Comparison of ENCODE assay signal across 7 mouse cellular contexts in genomic region chr7:19698907-19699826, GRCm38 (mm10). TPM values are rescaled to one million over a fixed set of nuclear protein-coding genes. Genes with fewer than 3 reads are reported as not detected.
DNase-seq lines count a peak whose midpoint lies in the region; ATAC-seq lines count a peak whose summit lies in the region.

Gene Apoe, minus strand, starts transcription at chr7:19699188.

- intact Hi-C loops in gastrocnemius, postnatal 36 days (cut with DNase I): no loop called here

- no peak for ATAC-seq in inflammation-experienced regulatory T-cells, adult 6 months

- DNase-seq in adrenal gland, adult 18-20 months (ENCODE audit: low spot score in 2 of 2): peak in 1 of 2 experiments; percentile 56
- DNase-seq in embryo, embryonic 11 days: peak; percentile 74
- peak; percentile 40 to 41 for DNase-seq in gastrocnemius, postnatal 36 days
- peak; percentile 52 to 71 for DNase-seq in left cerebral cortex, adult 8-10 months (ENCODE audit: low spot score in 2 of 2)
- DNase-seq in lung, postnatal 4 days: peak; percentile 55 to 79
- DNase-seq in right cerebral cortex, postnatal 10 days (ENCODE audit: low spot score in 2 of 2): peak; percentile 85 to 88

RNA-seq across cellular contexts. Expression of gene Apoe, which starts in this region (rescaled TPM):
- total RNA-seq in adrenal gland, adult 18-20 months (2021): 1,000 to 10,000 TPM; 1,225 to 1,306 TPM
- 10 to 100 TPM; 49.0 to 51.4 TPM for total RNA-seq in gastrocnemius, postnatal 36 days (2021)
- 10 to 100 TPM in 2 of 3 experiments, 1 to 10 TPM in 1; 8.7 to 11.9 (median 10.6) TPM for polyA plus RNA-seq in inflammation-experienced regulatory T-cells, adult 6 months (2017; shearing (Covaris generic))
- 1,000 to 10,000 TPM; 1,704 to 2,821 (median 2,131) TPM for total RNA-seq in left cerebral cortex, adult 8-10 months (2022)

Comparison
In these comparisons a context has a peak if more than half of its experiments do, and no peak if none do; other contexts are left out.
1. RNA of gene Apoe (total RNA-seq): 1,704 to 2,821 TPM in left cerebral cortex, adult 8-10 months and 1,225 to 1,306 TPM in adrenal gland, adult 18-20 months; 49.0 to 51.4 TPM in gastrocnemius, postnatal 36 days; every median in the first group is over 10 times any median in the second.